Mouse (Mus musculus) liver, embryonic 14.5 days (tissue): Measurements from ENCODE around the gene Fam19a2. TPM values are rescaled to one million over a fixed set of nuclear protein-coding genes. Genes with fewer than 3 reads are reported as not detected.

Experiments used
- ATAC-seq: fragments of 200-750 bp; cut with Nextera tagmentation; 2 replicates; pipeline ENCODE4 v1.8.0; 2017; ENCODE audit warnings: moderate number of reproducible peaks, mild to moderate bottlenecking, moderate library complexity; ENCODE audit not compliant: insufficient read depth
- DNase-seq, 3 experiments: peaks; one replicate each; pipeline ENCODE4 v3.0.0-alpha.2; 2012 to 2013; ENCODE audit warnings: low read depth in 3 of 3, low spot score in 3 of 3
- H3K27ac ChIP-seq: fragments of 300-500 bp; sonication (generic); 2 replicates; pipeline ENCODE4 v1.5.1; 2014; ENCODE audit warnings: moderate library complexity, mild to moderate bottlenecking, control low read depth, inconsistent platforms
- H3K27me3 ChIP-seq: fragments of 300-500 bp; sonication (generic); 2 replicates; pipeline ENCODE4 v1.6.1; 2014; ENCODE audit warnings: mild to moderate bottlenecking, low read length, moderate library complexity; ENCODE audit not compliant: control insufficient read depth, insufficient read depth
- H3K36me3 ChIP-seq: fragments of 300-500 bp; sonication (generic); replicated peaks from 2 replicates; pipeline ENCODE4 v1.6.1; 2014; ENCODE audit warnings: low read depth; ENCODE audit not compliant: control insufficient read depth, insufficient read depth
- H3K4me1 ChIP-seq, 2 experiments: fragments of 200-500 bp in 1 of 2; fragments of 300-500 bp in 1 of 2; sonication (generic) in 1 of 2; replicated peaks; 2 replicates each; pipeline ENCODE4 v1.6.1; 2012 to 2014; ENCODE audit warnings: antibody characterized with exemption in 1 of 2, inconsistent platforms in 1 of 2, low read length in 1 of 2; ENCODE audit not compliant: control insufficient read depth in 2 of 2, insufficient read depth in 2 of 2
- H3K4me2 ChIP-seq: fragments of 300-500 bp; sonication (generic); 2 replicates; pipeline ENCODE4 v1.6.1; 2014; ENCODE audit warnings: low read depth, mild to moderate bottlenecking, control low read depth, moderate library complexity
- H3K4me3 ChIP-seq, 2 experiments: fragments of 200-500 bp in 1 of 2; fragments of 300-500 bp in 1 of 2; sonication (generic) in 1 of 2; 2 replicates each; pipeline ENCODE4 v1.5.1; 2012 to 2014; ENCODE audit warnings: low read depth in 2 of 2, low read length in 2 of 2, mild to moderate bottlenecking in 2 of 2, control low read depth in 1 of 2, inconsistent platforms in 1 of 2, moderate library complexity in 1 of 2; ENCODE audit not compliant: insufficient read depth in 1 of 2
- H3K9ac ChIP-seq: fragments of 300-500 bp; sonication (generic); replicated peaks from 2 replicates; pipeline ENCODE4 v1.6.1; 2014; ENCODE audit warnings: mild to moderate bottlenecking, control low read depth, moderate library complexity
- H3K9me3 ChIP-seq: fragments of 300-500 bp; sonication (generic); 2 replicates; pipeline ENCODE4 v1.6.1; 2016; ENCODE audit warnings: low read length, mixed read lengths; ENCODE audit not compliant: control insufficient read depth
- CTCF ChIP-seq: IDR thresholded peaks from 2 replicates; pipeline ENCODE4 v1.5.1; 2016; ENCODE audit warnings: antibody characterized with exemption, low read depth, control low read depth
- EP300 ChIP-seq: IDR thresholded peaks from 2 replicates; pipeline ENCODE4 v1.6.1; 2016; ENCODE audit warnings: antibody characterized with exemption, low read depth
- WGBS: fragments of 180-500 bp; shearing (Covaris S2); extraction: QIAGEN DNeasy Blood & Tissue Kit; methylation state at CpG from one replicate; pipeline ENCODE4 v1.1.7; 2014; ENCODE audit not compliant: insufficient replicate concordance; 5-methylcytosine and 5-hydroxymethylcytosine counted together
- polyA plus RNA-seq, 2 experiments: library from polyadenylated mRNA; depleted of rRNA in 1 of 2; stranded (reverse) in 1 of 2; unstranded in 1 of 2; fragments of >200 nt; fragmentation: Nextera tagmentation in 1 of 2; extraction: Ambion mirVana in 1 of 2; gene quantifications; 2 replicates each; pipeline versions ENCODE4 v1.2.1 to v1.2.3; 2012 to 2014

The Fam19a2 gene
- polyA plus RNA-seq, 2 experiments = 0.12 to 0.20 TPM

GRCm38 (mm10) chr10:123346301-123346700 is 82.5 kb downstream of the Fam19a2 start:
- Histone ChIP-seq H3K4me1 (no peaks in the 10 kb centered on the region), H3K27me3 (no peaks in the 10 kb centered on the region), H3K4me3 (no peak overlapping the region), H3K9me3 (no peaks in the 10 kb centered on the region), H3K27ac (no peak overlapping the region), H3K4me2 (no peak overlapping the region), H3K9ac (no peak overlapping the region), H3K36me3 (no peaks in the 10 kb centered on the region)
- TF ChIP-seq CTCF (no peak), EP300 (no peak)
- WGBS = 76% methylated on average over 8 of the region's 8 CpGs
- no peak for DNase-seq
- ATAC-seq = no peak

GRCm38 (mm10) chr10:123353667-123354066 is 89.9 kb downstream of the Fam19a2 start:
- Histone ChIP-seq H3K27me3 (no peaks in the 10 kb centered on the region), H3K36me3 (no peaks in the 10 kb centered on the region), H3K9ac (no peak overlapping the region), H3K27ac (no peak overlapping the region), H3K4me2 (no peak overlapping the region), H3K4me1 (no peaks in the 10 kb centered on the region), H3K4me3 (no peak overlapping the region), H3K9me3 (no peaks in the 10 kb centered on the region)
- TF ChIP-seq EP300 = no peak
- TF ChIP-seq CTCF = no peak
- 74% methylated on average over 5 of the region's 5 CpGs for WGBS
- no peak for DNase-seq
- no peak for ATAC-seq

- TF ChIP-seq CTCF (no peak), EP300 (no peak)
- ATAC-seq (no peak), DNase-seq (no peak)
- Histone ChIP-seq H3K4me1 (no peaks in the 10 kb centered on the region), H3K27ac (no peak overlapping the region), H3K4me3 (no peak overlapping the region), H3K9ac (no peak overlapping the region), H3K4me2 (no peak overlapping the region), H3K27me3 (no peaks in the 10 kb centered on the region), H3K36me3 (no peaks in the 10 kb centered on the region), H3K9me3 (no peaks in the 10 kb centered on the region)
- 61% methylated on average over 6 of the region's 6 CpGs for WGBS
Observed at GRCm38 (mm10) chr10:123357010-123357409, 93.2 kb downstream of the Fam19a2 start.

- ATAC-seq (no peak), DNase-seq (no peak)
- H3K27me3 ChIP-seq = no peaks in the 10 kb centered on the region
- no peak overlapping the region for H3K9ac ChIP-seq
- H3K4me1 ChIP-seq = no peaks in the 10 kb centered on the region
- TF ChIP-seq EP300 = no peak
- TF ChIP-seq CTCF = no peak
- H3K36me3 ChIP-seq = no peaks in the 10 kb centered on the region
- H3K9me3 ChIP-seq = no peaks in the 10 kb centered on the region
- no peak overlapping the region for H3K4me3 ChIP-seq
- no peak overlapping the region for H3K4me2 ChIP-seq
- H3K27ac ChIP-seq = no peak overlapping the region
- WGBS = 25% methylated on average over 14 of the region's 14 CpGs
Observed at GRCm38 (mm10) chr10:123360492-123360891, 96.7 kb downstream of the Fam19a2 start.

- 46% methylated on average over 4 of the region's 4 CpGs for WGBS
- Histone ChIP-seq H3K27ac (no peak overlapping the region), H3K27me3 (no peaks in the 10 kb centered on the region), H3K4me2 (no peak overlapping the region), H3K9me3 (no peaks in the 10 kb centered on the region), H3K9ac (no peak overlapping the region), H3K4me1 (no peaks in the 10 kb centered on the region), H3K36me3 (no peaks in the 10 kb centered on the region), H3K4me3 (no peak overlapping the region)
- DNase-seq = no peak
- TF ChIP-seq CTCF (no peak), EP300 (no peak)
- no peak for ATAC-seq
Observed at GRCm38 (mm10) chr10:123364628-123365027, 100.8 kb downstream of the Fam19a2 start.
